Mouse (Mus musculus): ENCODE measurements around the gene Haspin. TPM values are rescaled to one million over a fixed set of nuclear protein-coding genes. Genes with fewer than 3 reads are reported as not detected.

The Haspin gene
- total and polyA plus RNA-seq, 3 experiments: 15.7 to 27.0 (median 18.6) TPM

- dilution Hi-C loops (cut with MboI; ENCODE audit: extremely low pct_ligation_motif_present, extremely low pct_unique_long_range_greater_than_20kb, low sequenced_read_pairs) (no loop called here), in situ Hi-C loops (cut with MboI; ENCODE audit: low pct_ligation_motif_present, low pct_unique_long_range_greater_than_20kb, low sequenced_read_pairs) (no loop called here)
- H3K27me3 ChIP-seq (replicated peaks): no peaks in the 10 kb centered on the region
- DNase-seq (ENCODE audit: extremely low read depth): no peak
- peaks cover 0 to 16% of the 10 kb centered on the region in 2 experiments; a peak in 2 of 4 replicates for H3K4me1 ChIP-seq (ENCODE audit: control insufficient read depth in 1 of 2, insufficient read depth in 2 of 2)
- TF ChIP-seq SIN3A (IDR thresholded peaks at IDR 0.05; ENCODE audit: low read length): no peak
- TF ChIP-seq ZC3H11A (IDR thresholded peaks at IDR 0.05; ENCODE audit: low read depth, low read length): no peak
- no peak overlapping the region for H3K4me2 ChIP-seq (ENCODE audit: insufficient read depth, low read depth, poor library complexity, severe bottlenecking)
- no peaks in the 10 kb centered on the region for H3K79me2 ChIP-seq (replicated peaks; ENCODE audit: control insufficient read depth, extremely low read depth, insufficient read depth, poor library complexity, severe bottlenecking)
- H3K9me3 ChIP-seq (replicated peaks; ENCODE audit: low read length): no peaks in the 10 kb centered on the region
- H3K27ac ChIP-seq (ENCODE audit: insufficient read depth, low read depth): no peak overlapping the region
- H3K4me3 ChIP-seq (replicated peaks in 1 of 3; ENCODE audit: low read depth in 2 of 3, low read length in 2 of 3, poor library complexity in 1 of 3): no peak overlapping the region
- no peak overlapping the region for H3K9ac ChIP-seq (ENCODE audit: insufficient read depth, low read depth)
- peaks cover 13 to 71% of the 10 kb centered on the region in 2 experiments for H3K36me3 ChIP-seq (replicated peaks in 1 of 2; ENCODE audit: control insufficient read depth in 1 of 2, insufficient read depth in 1 of 2, low read length in 1 of 2)
Measured at GRCm38 (mm10) chr11:73168576-73168975, 30.5 kb upstream of the Haspin start.

- dilution Hi-C loops (cut with MboI; ENCODE audit: extremely low pct_ligation_motif_present, extremely low pct_unique_long_range_greater_than_20kb, low sequenced_read_pairs) (no loop called here), in situ Hi-C loops (cut with MboI; ENCODE audit: low pct_ligation_motif_present, low pct_unique_long_range_greater_than_20kb, low sequenced_read_pairs) (no loop called here)
- Histone ChIP-seq H3K4me2 (ENCODE audit: insufficient read depth, low read depth, poor library complexity, severe bottlenecking) (no peak overlapping the region), H3K36me3 (replicated peaks in 1 of 2; ENCODE audit: control insufficient read depth in 1 of 2, insufficient read depth in 1 of 2, low read length in 1 of 2) (peaks cover 13 to 66% of the 10 kb centered on the region in 2 experiments), H3K79me2 (replicated peaks; ENCODE audit: control insufficient read depth, extremely low read depth, insufficient read depth, poor library complexity, severe bottlenecking) (no peaks in the 10 kb centered on the region), H3K4me1 (ENCODE audit: control insufficient read depth in 1 of 2, insufficient read depth in 2 of 2) (peaks cover 0 to 16% of the 10 kb centered on the region in 2 experiments; a peak in 2 of 4 replicates), H3K4me3 (replicated peaks in 1 of 3; ENCODE audit: low read depth in 2 of 3, low read length in 2 of 3, poor library complexity in 1 of 3) (no peak overlapping the region), H3K27me3 (replicated peaks) (no peaks in the 10 kb centered on the region), H3K9me3 (replicated peaks; ENCODE audit: low read length) (no peaks in the 10 kb centered on the region), H3K9ac (ENCODE audit: insufficient read depth, low read depth) (no peak overlapping the region), H3K27ac (ENCODE audit: insufficient read depth, low read depth) (no peak overlapping the region)
- TF ChIP-seq CHD2 (IDR thresholded peaks at IDR 0.05; ENCODE audit: low read length): no peak
- DNase-seq (ENCODE audit: extremely low read depth): no peak
Measured at GRCm38 (mm10) chr11:73168071-73168470, 30.0 kb upstream of the Haspin start.

- peaks cover 35% of the 10 kb centered on the region for H3K27me3 ChIP-seq (replicated peaks)
- H3K4me1 ChIP-seq (ENCODE audit: control insufficient read depth in 1 of 2, insufficient read depth in 2 of 2): peaks cover 0 to 21% of the 10 kb centered on the region in 2 experiments; a peak in 3 of 4 replicates
- DNase-seq (ENCODE audit: extremely low read depth): no peak
- no peak overlapping the region for H3K27ac ChIP-seq (ENCODE audit: insufficient read depth, low read depth)
- in situ Hi-C loops (cut with MboI; ENCODE audit: low pct_ligation_motif_present, low pct_unique_long_range_greater_than_20kb, low sequenced_read_pairs): no loop called here
- no peak overlapping the region for H3K4me3 ChIP-seq (replicated peaks in 1 of 3; ENCODE audit: low read depth in 2 of 3, low read length in 2 of 3, poor library complexity in 1 of 3)
- no peaks in the 10 kb centered on the region for H3K9me3 ChIP-seq (replicated peaks; ENCODE audit: low read length)
- no peak overlapping the region for H3K9ac ChIP-seq (ENCODE audit: insufficient read depth, low read depth)
- dilution Hi-C loops (cut with MboI; ENCODE audit: extremely low pct_ligation_motif_present, extremely low pct_unique_long_range_greater_than_20kb, low sequenced_read_pairs): no loop called here
- no peaks in the 10 kb centered on the region for H3K79me2 ChIP-seq (replicated peaks; ENCODE audit: control insufficient read depth, extremely low read depth, insufficient read depth, poor library complexity, severe bottlenecking)
- TF ChIP-seq BHLHE40 (IDR thresholded peaks at IDR 0.05; ENCODE audit: low read depth, low read length): no peak
- no peak for TF ChIP-seq TCF12 (IDR thresholded peaks at IDR 0.05; ENCODE audit: low read depth, low read length)
- TF ChIP-seq ZNF384 (IDR thresholded peaks at IDR 0.05; ENCODE audit: low read depth, low read length): no peak
- TF ChIP-seq PAX5 (IDR thresholded peaks at IDR 0.05; ENCODE audit: low read length): no peak
- TF ChIP-seq ELF1 (IDR thresholded peaks at IDR 0.05; ENCODE audit: low read depth, low read length): no peak
- no peak for TF ChIP-seq RCOR1 (conservative IDR thresholded peaks at IDR 0.05; ENCODE audit: low read depth, low read length)
- TF ChIP-seq MXI1 (IDR thresholded peaks at IDR 0.05; ENCODE audit: low read depth, low read length): no peak
- TF ChIP-seq MAX (IDR thresholded peaks at IDR 0.05; ENCODE audit: low read length): no peak
- TF ChIP-seq RAD21 (IDR thresholded peaks at IDR 0.05; ENCODE audit: low read depth, low read length): no peak
- no peak for TF ChIP-seq EP300 (IDR thresholded peaks at IDR 0.05; ENCODE audit: low read length)
- no peak for TF ChIP-seq MAFK (IDR thresholded peaks at IDR 0.05; ENCODE audit: insufficient replicate concordance, low read length)
- TF ChIP-seq MAZ (IDR thresholded peaks at IDR 0.05; ENCODE audit: low read depth, low read length): no peak
- no peak for TF ChIP-seq KAT2A (IDR thresholded peaks at IDR 0.05; ENCODE audit: insufficient replicate concordance, low read length)
- no peak for TF ChIP-seq HCFC1 (IDR thresholded peaks at IDR 0.05; ENCODE audit: low read depth, low read length)
- TF ChIP-seq SIN3A (IDR thresholded peaks at IDR 0.05; ENCODE audit: low read length): no peak
- TF ChIP-seq MYC (IDR thresholded peaks at IDR 0.05; ENCODE audit: low read depth, low read length): no peak
- no peak for TF ChIP-seq POLR2A (IDR thresholded peaks at IDR 0.05; ENCODE audit: low read depth, low read length)
- no peak for TF ChIP-seq CTCF (conservative IDR thresholded peaks at IDR 0.05 in 1 of 2, IDR thresholded peaks at IDR 0.05 in 1 of 2; ENCODE audit: low read depth in 2 of 2, low read length in 2 of 2)
- peaks cover 0 to 13% of the 10 kb centered on the region in 2 experiments for H3K36me3 ChIP-seq (replicated peaks in 1 of 2; ENCODE audit: control insufficient read depth in 1 of 2, insufficient read depth in 1 of 2, low read length in 1 of 2)
- H3K4me2 ChIP-seq (ENCODE audit: insufficient read depth, low read depth, poor library complexity, severe bottlenecking): no peak overlapping the region
Measured at GRCm38 (mm10) chr11:73162284-73162683, 24.2 kb upstream of the Haspin start.

All from CH12.LX (cell line).